Mouse (Mus musculus): ENCODE results near the gene Tmem131.
"Not testable (repeated sequence)": the region's sequence is repeated elsewhere in the genome, so short reads cannot be mapped to it uniquely, and the experiment has no call there.

Tmem131 gene

GRCm38 (mm10) chr1:36835593-36835992, 107.9 kb downstream of the Tmem131 start:
- no peak for DNase-seq (ENCODE audit: low spot score in 2 of 2)

GRCm38 (mm10) chr1:36834090-36834489, 109.4 kb downstream of the Tmem131 start:
- DNase-seq (ENCODE audit: low spot score in 2 of 2): no peak

GRCm38 (mm10) chr1:36830913-36831866, 112.3 kb downstream of the Tmem131 start:
- DNase-seq (ENCODE audit: low spot score in 2 of 2): no peak

- DNase-seq (ENCODE audit: low spot score in 2 of 2): no peak
Measured at GRCm38 (mm10) chr1:36824356-36824755, 119.1 kb downstream of the Tmem131 start.

- DNase-seq (ENCODE audit: low spot score in 2 of 2): not testable (repeated sequence)
Measured at GRCm38 (mm10) chr1:36821918-36822317, 121.5 kb downstream of the Tmem131 start.

- DNase-seq (ENCODE audit: low spot score in 2 of 2): no peak
Measured at GRCm38 (mm10) chr1:36815166-36815565, 128.3 kb downstream of the Tmem131 start.

- no peak for DNase-seq (ENCODE audit: low spot score in 2 of 2)
Measured at GRCm38 (mm10) chr1:36814271-36814903, 129.1 kb downstream of the Tmem131 start.

- peak; percentile 56 to 65 for DNase-seq (ENCODE audit: low spot score in 2 of 2)
Measured at GRCm38 (mm10) chr1:36813415-36813814, 130.1 kb downstream of the Tmem131 start.

GRCm38 (mm10) chr1:36811806-36812205, 131.7 kb downstream of the Tmem131 start:
- no peak for DNase-seq (ENCODE audit: low spot score in 2 of 2)

- no peak for DNase-seq (ENCODE audit: low spot score in 2 of 2)
Measured at GRCm38 (mm10) chr1:36807782-36808565, 135.5 kb downstream of the Tmem131 start.

GRCm38 (mm10) chr1:36807086-36807485, 136.4 kb downstream of the Tmem131 start:
- DNase-seq (ENCODE audit: low spot score in 2 of 2): no peak

GRCm38 (mm10) chr1:36806181-36806905, 137.1 kb downstream of the Tmem131 start:
- no peak for DNase-seq (ENCODE audit: low spot score in 2 of 2)

- no peak for DNase-seq (ENCODE audit: low spot score in 2 of 2)
Measured at GRCm38 (mm10) chr1:36804833-36805232, 138.6 kb downstream of the Tmem131 start.

- no peak for DNase-seq (ENCODE audit: low spot score in 2 of 2)
Measured at GRCm38 (mm10) chr1:36804259-36804658, 139.2 kb downstream of the Tmem131 start.

GRCm38 (mm10) chr1:36800379-36801011, 143.0 kb downstream of the Tmem131 start:
- no peak for DNase-seq (ENCODE audit: low spot score in 2 of 2)

GRCm38 (mm10) chr1:36797481-36797880, 146.0 kb downstream of the Tmem131 start:
- DNase-seq (ENCODE audit: low spot score in 2 of 2): peak; percentile 76 to 81

- no peak for DNase-seq (ENCODE audit: low spot score in 2 of 2)
Measured at GRCm38 (mm10) chr1:36796711-36797110, 146.8 kb downstream of the Tmem131 start.

GRCm38 (mm10) chr1:36789416-36789815, 154.1 kb downstream of the Tmem131 start:
- DNase-seq (ENCODE audit: low spot score in 2 of 2): no peak

GRCm38 (mm10) chr1:36786377-36786776, 157.1 kb downstream of the Tmem131 start:
- DNase-seq (ENCODE audit: low spot score in 2 of 2): no peak

GRCm38 (mm10) chr1:36785238-36785641, 158.2 kb downstream of the Tmem131 start:
- no peak for DNase-seq (ENCODE audit: low spot score in 2 of 2)

Data from right cerebral cortex, postnatal 36 days (tissue).